Mouse (Mus musculus) kidney, postnatal 25 days (tissue): ENCODE measurements around the gene Pisd.
A peak's percentile ranks its signal among the peaks of the same experiment; 100 is the strongest.
"Not testable (repeated sequence)": the region's sequence is repeated elsewhere in the genome, so short reads cannot be mapped to it uniquely, and the experiment has no call there.

Experiments
- DNase-seq, 2 experiments: peaks; one replicate each; pipeline ENCODE4 v3.0.0; 2021; ENCODE audit warnings: mixed read lengths in 2 of 2

Gene Pisd

GRCm38 (mm10) chr5:32745705-32746655 lies 39.5 kb downstream of the Pisd start:
- peak; percentile 81 to 89 for DNase-seq

- DNase-seq = peak in 1 of 2 experiments; percentile 50
Observed at GRCm38 (mm10) chr5:32742149-32742548, 43.3 kb downstream of the Pisd start.

- not testable (repeated sequence) for DNase-seq
Observed at GRCm38 (mm10) chr5:32741377-32741776, 44.1 kb downstream of the Pisd start.

GRCm38 (mm10) chr5:32740850-32741249 lies 44.6 kb downstream of the Pisd start:
- not testable (repeated sequence) for DNase-seq

- no peak for DNase-seq
Observed at GRCm38 (mm10) chr5:32740138-32740537, 45.3 kb downstream of the Pisd start.

GRCm38 (mm10) chr5:32736770-32737169 lies 48.7 kb downstream of the Pisd start:
- not testable (repeated sequence) for DNase-seq

GRCm38 (mm10) chr5:32735779-32736178 lies 49.7 kb downstream of the Pisd start:
- DNase-seq = no peak

- DNase-seq = not testable (repeated sequence)
Observed at GRCm38 (mm10) chr5:32733892-32734291, 51.6 kb downstream of the Pisd start.

GRCm38 (mm10) chr5:32728851-32729250 lies 56.6 kb downstream of the Pisd start:
- no peak for DNase-seq

- DNase-seq = no peak
Observed at GRCm38 (mm10) chr5:32728300-32728699, 57.1 kb downstream of the Pisd start.

GRCm38 (mm10) chr5:32725397-32725796 lies 60.0 kb downstream of the Pisd start:
- peak in 1 of 2 experiments; percentile 17 for DNase-seq

GRCm38 (mm10) chr5:32723981-32724380 lies 61.5 kb downstream of the Pisd start:
- DNase-seq = no peak

- not testable (repeated sequence) for DNase-seq
Observed at GRCm38 (mm10) chr5:32722711-32723110, 62.7 kb downstream of the Pisd start.

GRCm38 (mm10) chr5:32722263-32722662 lies 63.2 kb downstream of the Pisd start:
- no peak for DNase-seq

- no peak for DNase-seq
Observed at GRCm38 (mm10) chr5:32721316-32721715, 64.1 kb downstream of the Pisd start.

- no peak for DNase-seq
Observed at GRCm38 (mm10) chr5:32720416-32720815, 65.0 kb downstream of the Pisd start.

- DNase-seq = no peak
Observed at GRCm38 (mm10) chr5:32718916-32719315, 66.5 kb downstream of the Pisd start.

- DNase-seq = no peak
Observed at GRCm38 (mm10) chr5:32717726-32718125, 67.7 kb downstream of the Pisd start.

GRCm38 (mm10) chr5:32713703-32714467 lies 71.6 kb downstream of the Pisd start:
- peak; percentile 83 to 95 for DNase-seq

GRCm38 (mm10) chr5:32713042-32713702 lies 72.3 kb downstream of the Pisd start:
- DNase-seq = no peak

- DNase-seq = no peak
Observed at GRCm38 (mm10) chr5:32712221-32713041, 73.0 kb downstream of the Pisd start.

- no peak for DNase-seq
Observed at GRCm38 (mm10) chr5:32711485-32711884, 74.0 kb downstream of the Pisd start.
